Mouse (Mus musculus) adrenal gland, postnatal 25 days (tissue): Measurements from ENCODE around the gene Gm17542. TPM values are rescaled to one million over a fixed set of nuclear protein-coding genes. Genes with fewer than 3 reads are reported as not detected.
"Not testable (repeated sequence)": the region's sequence is repeated elsewhere in the genome, so short reads cannot be mapped to it uniquely, and the experiment has no call there.

Experiments used
- DNase-seq: peaks from one replicate; pipeline ENCODE4 v3.0.0; 2021; ENCODE audit warnings: mixed read lengths
- long read RNA-seq: library from polyadenylated mRNA; stranded (forward); transcript quantifications from one replicate; pipeline ENCODE4 v2.0.0, GENCODE M21; 2021
- total RNA-seq: library from RNA; stranded (reverse); gene quantifications from 2 replicates; pipeline ENCODE4 v1.2.3, GENCODE M21; 2021

The Gm17542 gene
- not detected in 2 replicates for total RNA-seq
- long read RNA-seq = 0 reads

GRCm38 (mm10) chr10:58718110-58718509 lies at the start of gene Gm17542:
Gene Gm17542 (minus strand): TSS chr10:58718210.
- DNase-seq = not testable (repeated sequence)

GRCm38 (mm10) chr10:58739779-58740178 lies 21.8 kb upstream of the Gm17542 start:
- DNase-seq = no peak

- DNase-seq = no peak
Measured at GRCm38 (mm10) chr10:58738152-58738551, 20.1 kb upstream of the Gm17542 start.

GRCm38 (mm10) chr10:58714789-58715148 lies 3.2 kb downstream of the Gm17542 start:
- no peak for DNase-seq

GRCm38 (mm10) chr10:58713855-58714788 lies 3.9 kb downstream of the Gm17542 start:
- no peak for DNase-seq

- DNase-seq = no peak
Measured at GRCm38 (mm10) chr10:58713225-58713624, 4.8 kb downstream of the Gm17542 start.

- no peak for DNase-seq
Measured at GRCm38 (mm10) chr10:58709021-58709420, 9.0 kb downstream of the Gm17542 start.

GRCm38 (mm10) chr10:58700578-58700977 lies 17.4 kb downstream of the Gm17542 start:
- DNase-seq = no peak

GRCm38 (mm10) chr10:58700160-58700559 lies 17.9 kb downstream of the Gm17542 start:
- DNase-seq = no peak

GRCm38 (mm10) chr10:58698955-58699354 lies 19.1 kb downstream of the Gm17542 start:
- no peak for DNase-seq

- DNase-seq = no peak
Measured at GRCm38 (mm10) chr10:58691051-58691450, 27.0 kb downstream of the Gm17542 start.

GRCm38 (mm10) chr10:58679298-58679697 lies 38.7 kb downstream of the Gm17542 start:
- no peak for DNase-seq

GRCm38 (mm10) chr10:58675533-58675932 lies 42.5 kb downstream of the Gm17542 start, which contains the start of gene Edar:
Gene Edar (minus strand): TSS chr10:58675654.
- DNase-seq = peak; percentile 85

GRCm38 (mm10) chr10:58673278-58674061 lies 44.5 kb downstream of the Gm17542 start:
- peak; percentile 84 for DNase-seq

GRCm38 (mm10) chr10:58672557-58673277 lies 45.3 kb downstream of the Gm17542 start:
- DNase-seq = no peak

- DNase-seq = no peak
Measured at GRCm38 (mm10) chr10:58663868-58664267, 54.1 kb downstream of the Gm17542 start.

Other genes with a start within 250 kb of the Gm17542 start
- 4.7 and 4.9 TPM in 2 replicates for gene Ccdc138, start 220.3 kb downstream of the Gm17542 start, total RNA-seq
- gene Edar, start 42.6 kb downstream of the Gm17542 start, total RNA-seq = 0.21 and 0.24 TPM in 2 replicates
- 0.82 and 1.0 TPM in 2 replicates for gene Sh3rf3, start 95.1 kb upstream of the Gm17542 start, total RNA-seq